Mouse (Mus musculus): ENCODE results near the gene Rec114. TPM values are rescaled to one million over a fixed set of nuclear protein-coding genes. Genes with fewer than 3 reads are reported as not detected.

Gene Rec114
- polyA plus RNA-seq, 1 experiment from 2014 or later, result 3.8 TPM

GRCm38 (mm10) chr9:58658596-58659309 is 85.0 kb downstream of the Rec114 start:
- Histone ChIP-seq H3K4me3 (ENCODE audit: low read length) (no peak overlapping the region), H3K4me2 (replicated peaks; ENCODE audit: low read depth, low read length) (no peak overlapping the region), H3K4me1 (ENCODE audit: insufficient read depth, low read length) (no peaks in the 10 kb centered on the region), H3K9me3 (ENCODE audit: low read length) (no peaks in the 10 kb centered on the region), H3K36me3 (ENCODE audit: insufficient read depth, low read length) (peaks cover 15% of the 10 kb centered on the region; the same call in 1 of the 2 replicates), H3K27me3 (ENCODE audit: insufficient read depth, low read length) (no peaks in the 10 kb centered on the region), H3K27ac (ENCODE audit: low read length) (no peak overlapping the region), H3K9ac (replicated peaks; ENCODE audit: low read length) (no peak overlapping the region)
- no peak for ATAC-seq (ENCODE audit: low FRiP score, low TSS enrichment)
- WGBS, result 88% methylated on average over 4 of the region's 4 CpGs

DNA sequence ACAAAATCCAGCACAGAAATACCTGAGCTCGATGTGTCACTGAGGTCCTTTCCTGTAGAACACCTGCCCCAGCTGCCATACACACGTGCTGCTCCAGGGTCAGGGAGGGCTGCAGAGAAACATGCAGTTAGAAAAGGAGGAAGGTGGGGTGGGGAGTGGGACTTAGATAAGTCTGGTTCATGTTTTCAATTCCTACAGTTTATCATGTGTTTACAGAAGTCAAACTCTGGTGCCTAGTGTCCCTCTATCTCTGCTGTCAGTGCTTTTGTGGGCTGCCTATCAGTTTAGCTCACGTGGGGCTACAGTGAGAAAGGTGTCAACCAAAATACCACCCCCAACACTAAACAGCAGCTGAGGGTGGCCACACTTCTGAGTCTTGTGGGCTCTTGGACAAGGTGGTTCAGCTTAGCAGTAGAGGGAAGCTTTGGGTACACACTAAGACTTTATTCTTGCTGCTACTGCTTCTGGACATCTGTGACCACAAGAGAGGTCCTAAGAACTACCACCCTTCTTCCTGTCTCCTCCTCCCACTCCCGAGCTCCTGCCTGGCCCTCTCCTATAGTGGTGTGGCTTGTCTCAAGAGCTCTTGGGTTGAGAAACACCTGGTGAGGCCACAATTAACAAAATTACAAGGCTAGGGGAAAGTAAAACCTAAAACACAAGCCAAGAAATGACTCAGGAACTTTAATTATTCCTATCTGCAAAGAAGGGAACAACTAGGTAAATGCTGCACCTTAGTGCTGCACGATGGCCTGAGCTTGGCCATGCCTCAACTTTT is 85.8 kb downstream of the Rec114 start:
- Histone ChIP-seq H3K27ac (ENCODE audit: low read length) (no peak overlapping the region), H3K4me3 (ENCODE audit: low read length) (no peak overlapping the region), H3K9ac (replicated peaks; ENCODE audit: low read length) (no peak overlapping the region), H3K4me1 (ENCODE audit: insufficient read depth, low read length) (no peaks in the 10 kb centered on the region), H3K36me3 (ENCODE audit: insufficient read depth, low read length) (peaks cover 11% of the 10 kb centered on the region; the same call in 1 of the 2 replicates), H3K27me3 (ENCODE audit: insufficient read depth, low read length) (no peaks in the 10 kb centered on the region), H3K9me3 (ENCODE audit: low read length) (no peaks in the 10 kb centered on the region), H3K4me2 (replicated peaks; ENCODE audit: low read depth, low read length) (no peak overlapping the region)
- 75% methylated on average over 5 of the region's 5 CpGs for WGBS
- no peak for ATAC-seq (ENCODE audit: low FRiP score, low TSS enrichment)

- no peak overlapping the region for H3K27ac ChIP-seq (ENCODE audit: low read length)
- no peaks in the 10 kb centered on the region for H3K9me3 ChIP-seq (ENCODE audit: low read length)
- no peak overlapping the region for H3K4me3 ChIP-seq (ENCODE audit: low read length)
- no peak overlapping the region for H3K4me2 ChIP-seq (replicated peaks; ENCODE audit: low read depth, low read length)
- peaks cover 9% of the 10 kb centered on the region; the same call in 1 of the 2 replicates for H3K36me3 ChIP-seq (ENCODE audit: insufficient read depth, low read length)
- ATAC-seq (ENCODE audit: low FRiP score, low TSS enrichment), result no peak
- WGBS, result 93% methylated on average over 2 of the region's 2 CpGs
- no peaks in the 10 kb centered on the region for H3K4me1 ChIP-seq (ENCODE audit: insufficient read depth, low read length)
- no peak overlapping the region for H3K9ac ChIP-seq (replicated peaks; ENCODE audit: low read length)
- no peaks in the 10 kb centered on the region for H3K27me3 ChIP-seq (ENCODE audit: insufficient read depth, low read length)
Observed at GRCm38 (mm10) chr9:58656824-58657223, 86.9 kb downstream of the Rec114 start.

GRCm38 (mm10) chr9:58656396-58656795 is 87.4 kb downstream of the Rec114 start:
- Histone ChIP-seq H3K36me3 (ENCODE audit: insufficient read depth, low read length) (peaks cover 11% of the 10 kb centered on the region; the same call in 1 of the 2 replicates), H3K9me3 (ENCODE audit: low read length) (no peaks in the 10 kb centered on the region), H3K4me1 (ENCODE audit: insufficient read depth, low read length) (no peaks in the 10 kb centered on the region), H3K4me3 (ENCODE audit: low read length) (no peak overlapping the region), H3K27ac (ENCODE audit: low read length) (no peak overlapping the region), H3K4me2 (replicated peaks; ENCODE audit: low read depth, low read length) (no peak overlapping the region), H3K27me3 (ENCODE audit: insufficient read depth, low read length) (no peaks in the 10 kb centered on the region), H3K9ac (replicated peaks; ENCODE audit: low read length) (no peak overlapping the region)
- WGBS, result 75% methylated on average over 2 of the region's 2 CpGs
- ATAC-seq (ENCODE audit: low FRiP score, low TSS enrichment), result no peak

DNA sequence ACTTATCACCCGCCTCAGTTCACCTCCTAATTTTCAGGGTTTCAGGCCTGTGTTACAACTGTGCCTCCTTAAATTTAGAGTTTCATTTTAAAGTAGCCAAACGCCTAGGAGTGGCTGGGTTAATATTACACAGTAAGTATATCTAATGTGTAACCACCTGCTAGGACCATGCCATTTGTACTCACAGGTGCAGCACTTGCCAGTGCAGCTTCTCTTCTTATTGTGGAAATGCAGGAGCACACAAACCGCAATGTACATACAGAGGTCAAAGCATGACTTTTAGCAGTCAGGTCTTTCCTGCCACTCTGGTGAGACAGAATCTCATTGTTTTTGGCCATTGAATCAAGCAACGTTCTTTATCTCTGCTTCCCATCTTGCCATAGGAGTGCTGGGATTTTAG is 89.3 kb downstream of the Rec114 start:
- Histone ChIP-seq H3K36me3 (ENCODE audit: insufficient read depth, low read length) (peaks cover 7% of the 10 kb centered on the region; the same call in 1 of the 2 replicates), H3K27me3 (ENCODE audit: insufficient read depth, low read length) (no peaks in the 10 kb centered on the region), H3K4me2 (replicated peaks; ENCODE audit: low read depth, low read length) (no peak overlapping the region), H3K9ac (replicated peaks; ENCODE audit: low read length) (no peak overlapping the region), H3K4me1 (ENCODE audit: insufficient read depth, low read length) (no peaks in the 10 kb centered on the region), H3K4me3 (ENCODE audit: low read length) (no peak overlapping the region), H3K9me3 (ENCODE audit: low read length) (no peaks in the 10 kb centered on the region), H3K27ac (ENCODE audit: low read length) (peak overlapping the region; percentile 58)
- 53% methylated on average over 4 of the region's 4 CpGs for WGBS
- peak; percentile 54; the same call in 1 of the 2 replicates for ATAC-seq (ENCODE audit: low FRiP score, low TSS enrichment)

DNA sequence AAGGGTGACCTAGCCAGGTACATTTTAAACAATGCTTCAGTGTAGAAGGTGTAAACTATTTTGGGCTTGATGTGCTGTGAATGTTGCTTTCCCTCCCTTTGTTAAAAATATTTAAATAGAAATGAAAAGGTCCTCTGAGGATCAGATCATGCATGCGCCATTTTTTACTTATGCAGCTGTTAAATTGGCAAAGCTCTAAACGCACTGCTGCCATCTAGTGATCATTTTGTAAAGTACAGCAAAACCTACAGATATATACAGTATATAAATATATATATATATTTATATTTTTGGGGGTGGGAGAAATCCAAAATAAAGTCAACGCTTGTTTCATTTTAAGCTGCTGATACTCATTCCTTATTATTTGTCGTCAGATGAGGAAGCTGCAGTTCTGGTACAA is 91.8 kb downstream of the Rec114 start:
- no peak for ATAC-seq (ENCODE audit: low FRiP score, low TSS enrichment)
- H3K4me2 ChIP-seq (replicated peaks; ENCODE audit: low read depth, low read length), result no peak overlapping the region

GRCm38 (mm10) chr9:58649265-58649626 is 94.5 kb downstream of the Rec114 start:
- Histone ChIP-seq H3K4me3 (ENCODE audit: low read length) (no peak overlapping the region), H3K27me3 (ENCODE audit: insufficient read depth, low read length) (no peaks in the 10 kb centered on the region), H3K9ac (replicated peaks; ENCODE audit: low read length) (no peak overlapping the region), H3K4me1 (ENCODE audit: insufficient read depth, low read length) (no peaks in the 10 kb centered on the region), H3K27ac (ENCODE audit: low read length) (no peak overlapping the region), H3K36me3 (ENCODE audit: insufficient read depth, low read length) (peaks cover 3% of the 10 kb centered on the region; the same call in 1 of the 2 replicates), H3K4me2 (replicated peaks; ENCODE audit: low read depth, low read length) (no peak overlapping the region), H3K9me3 (ENCODE audit: low read length) (no peaks in the 10 kb centered on the region)
- 70% methylated on average over 4 of the region's 4 CpGs for WGBS
- no peak for ATAC-seq (ENCODE audit: low FRiP score, low TSS enrichment)

More for the DNA sequence above, 91.8 kb downstream of the Rec114 start:
- H3K9me3 ChIP-seq (ENCODE audit: low read length), result no peaks in the 10 kb centered on the region
- H3K9ac ChIP-seq (replicated peaks; ENCODE audit: low read length), result no peak overlapping the region
- H3K36me3 ChIP-seq (ENCODE audit: insufficient read depth, low read length), result peaks cover 3% of the 10 kb centered on the region; the same call in 1 of the 2 replicates
- no peaks in the 10 kb centered on the region for H3K27me3 ChIP-seq (ENCODE audit: insufficient read depth, low read length)
- 62% methylated on average over 4 of the region's 4 CpGs for WGBS
- H3K4me3 ChIP-seq (ENCODE audit: low read length), result no peak overlapping the region
- H3K4me1 ChIP-seq (ENCODE audit: insufficient read depth, low read length), result no peaks in the 10 kb centered on the region
- no peak overlapping the region for H3K27ac ChIP-seq (ENCODE audit: low read length)

DNA sequence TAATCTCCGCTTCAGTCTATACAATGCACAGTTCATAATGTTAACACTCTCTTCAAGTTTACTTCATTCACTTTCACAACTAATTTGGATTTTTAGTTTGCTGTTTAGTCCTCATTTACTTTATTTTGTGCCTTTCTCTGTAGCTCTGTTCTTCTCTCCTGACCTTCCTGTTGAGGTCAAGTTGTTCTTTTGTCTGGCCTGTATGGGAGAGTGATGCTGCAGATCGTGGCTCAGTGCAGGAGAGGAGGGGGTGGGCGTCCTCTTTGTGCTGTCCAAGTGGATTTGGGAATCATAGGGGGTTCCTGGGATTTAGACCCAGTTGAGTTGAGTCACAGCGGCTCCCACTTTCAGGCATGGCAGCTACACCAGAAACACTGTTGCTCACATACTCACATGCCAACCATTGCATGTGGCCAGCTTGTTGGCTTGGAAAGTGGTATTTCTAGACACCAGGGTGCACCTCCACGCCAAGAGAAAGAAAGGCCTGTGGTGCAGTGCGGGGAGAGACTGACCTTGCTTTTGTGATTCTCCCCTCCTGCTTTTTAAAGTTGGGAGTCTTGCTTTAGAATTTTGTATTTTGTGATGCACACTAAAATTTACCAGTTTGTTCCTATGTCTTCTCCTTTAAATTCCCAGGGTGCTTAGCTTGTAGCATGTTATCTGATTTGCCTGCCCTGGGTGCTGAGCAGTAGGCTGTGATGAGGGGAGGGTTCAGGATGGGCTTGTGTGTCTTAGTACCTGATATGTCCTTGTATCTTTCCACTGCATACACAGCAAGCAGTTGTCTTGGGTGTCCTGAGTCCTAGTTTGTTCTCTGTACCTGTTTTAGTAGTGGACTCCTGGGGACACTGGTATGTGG is 95.1 kb downstream of the Rec114 start:
- Histone ChIP-seq H3K9me3 (ENCODE audit: low read length) (no peaks in the 10 kb centered on the region), H3K4me3 (ENCODE audit: low read length) (no peak overlapping the region), H3K36me3 (ENCODE audit: insufficient read depth, low read length) (peaks cover 3% of the 10 kb centered on the region; the same call in 1 of the 2 replicates), H3K27ac (ENCODE audit: low read length) (no peak overlapping the region), H3K4me1 (ENCODE audit: insufficient read depth, low read length) (no peaks in the 10 kb centered on the region), H3K4me2 (replicated peaks; ENCODE audit: low read depth, low read length) (no peak overlapping the region), H3K27me3 (ENCODE audit: insufficient read depth, low read length) (no peaks in the 10 kb centered on the region), H3K9ac (replicated peaks; ENCODE audit: low read length) (no peak overlapping the region)
- WGBS, result 86% methylated on average over 6 of the region's 6 CpGs
- ATAC-seq (ENCODE audit: low FRiP score, low TSS enrichment), result no peak

DNA sequence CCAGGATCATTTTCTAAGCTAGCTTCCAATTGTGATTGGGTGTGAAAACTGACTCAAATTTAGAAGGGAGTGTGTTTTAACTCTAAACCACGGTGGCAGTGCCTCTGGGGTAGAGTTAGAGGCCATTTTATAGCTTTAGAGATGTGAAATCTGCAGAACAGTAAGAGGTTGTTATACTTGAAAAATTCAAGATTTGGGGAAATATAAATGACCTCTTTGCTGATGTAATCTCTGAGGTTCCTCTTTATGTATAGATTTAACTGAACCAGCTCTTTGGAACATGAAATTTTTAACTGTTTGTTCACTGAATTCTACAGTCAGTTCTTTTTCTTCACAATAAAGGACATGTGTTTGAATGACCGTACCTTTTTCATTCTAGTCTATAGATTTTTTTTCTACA is 113.3 kb downstream of the Rec114 start:
- no peak overlapping the region for H3K4me2 ChIP-seq (replicated peaks; ENCODE audit: low read depth, low read length)
- 68% methylated on average over 2 of the region's 2 CpGs for WGBS
- H3K4me1 ChIP-seq (ENCODE audit: insufficient read depth, low read length), result no peaks in the 10 kb centered on the region
- no peaks in the 10 kb centered on the region for H3K36me3 ChIP-seq (ENCODE audit: insufficient read depth, low read length)
- no peak for ATAC-seq (ENCODE audit: low FRiP score, low TSS enrichment)
- H3K9ac ChIP-seq (replicated peaks; ENCODE audit: low read length), result no peak overlapping the region
- H3K9me3 ChIP-seq (ENCODE audit: low read length), result no peaks in the 10 kb centered on the region
- no peak overlapping the region for H3K4me3 ChIP-seq (ENCODE audit: low read length)
- no peaks in the 10 kb centered on the region for H3K27me3 ChIP-seq (ENCODE audit: insufficient read depth, low read length)
- H3K27ac ChIP-seq (ENCODE audit: low read length), result no peak overlapping the region

Data from kidney, embryonic 16.5 days (tissue).